Mouse (Mus musculus) heart, embryonic 11.5 days (tissue): ENCODE results near the gene Hivep3. TPM values are rescaled to one million over a fixed set of nuclear protein-coding genes. Genes with fewer than 3 reads are reported as not detected.

ENCODE experiments used
- ATAC-seq: fragments of 200-750 bp; cut with Nextera tagmentation; replicated peaks from 2 replicates; pipeline ENCODE4 v1.8.0; 2017; ENCODE audit warnings: moderate library complexity; ENCODE audit not compliant: insufficient number of reproducible peaks, low FRiP score, low TSS enrichment
- H3K27ac ChIP-seq: fragments of 300-500 bp; sonication (generic); 2 replicates; pipeline ENCODE4 v1.5.1; 2014; ENCODE audit warnings: mild to moderate bottlenecking, low read depth, low read length
- H3K27me3 ChIP-seq: fragments of 300-500 bp; sonication (generic); 2 replicates; pipeline ENCODE4 v1.6.1; 2014; ENCODE audit warnings: mild to moderate bottlenecking, low read length, mixed read lengths; ENCODE audit not compliant: control insufficient read depth, insufficient read depth
- H3K36me3 ChIP-seq: fragments of 300-500 bp; sonication (generic); 2 replicates; pipeline ENCODE4 v1.6.1; 2014; ENCODE audit warnings: mild to moderate bottlenecking, low read length, moderate library complexity, mixed read lengths; ENCODE audit not compliant: control insufficient read depth, insufficient read depth
- H3K4me1 ChIP-seq: fragments of 300-500 bp; sonication (generic); 2 replicates; pipeline ENCODE4 v1.6.1; 2014; ENCODE audit warnings: low read length; ENCODE audit not compliant: control insufficient read depth, insufficient read depth
- H3K4me2 ChIP-seq: fragments of 300-500 bp; sonication (generic); 2 replicates; pipeline ENCODE4 v1.6.1; 2014; ENCODE audit warnings: mild to moderate bottlenecking, moderate library complexity
- H3K4me3 ChIP-seq: fragments of 300-500 bp; sonication (generic); 2 replicates; pipeline ENCODE4 v1.5.1; 2014; ENCODE audit warnings: low read depth, low read length
- H3K9ac ChIP-seq: fragments of 300-500 bp; sonication (generic); 2 replicates; pipeline ENCODE4 v1.6.1; 2014; ENCODE audit warnings: mild to moderate bottlenecking, low read depth, low read length, moderate library complexity
- H3K9me3 ChIP-seq: fragments of 300-500 bp; sonication (generic); replicated peaks from 2 replicates; pipeline ENCODE4 v1.6.1; 2016; ENCODE audit warnings: low read length; ENCODE audit not compliant: control insufficient read depth
- WGBS: fragments of 180-500 bp; shearing (Covaris S2); extraction: QIAGEN DNeasy Blood & Tissue Kit; methylation state at CpG from one replicate; pipeline ENCODE4 v1.1.7; 2014; ENCODE audit not compliant: insufficient replicate concordance; 5-methylcytosine and 5-hydroxymethylcytosine counted together
- polyA plus RNA-seq: library from polyadenylated mRNA; unstranded; fragments of >200 nt; fragmentation: Nextera tagmentation; extraction: Ambion mirVana; gene quantifications from 2 replicates; pipeline ENCODE4 v1.2.1, GENCODE M21; 2014

The Hivep3 gene
- polyA plus RNA-seq, 1 experiment from 2014 or later, result 4.8 TPM

DNA sequence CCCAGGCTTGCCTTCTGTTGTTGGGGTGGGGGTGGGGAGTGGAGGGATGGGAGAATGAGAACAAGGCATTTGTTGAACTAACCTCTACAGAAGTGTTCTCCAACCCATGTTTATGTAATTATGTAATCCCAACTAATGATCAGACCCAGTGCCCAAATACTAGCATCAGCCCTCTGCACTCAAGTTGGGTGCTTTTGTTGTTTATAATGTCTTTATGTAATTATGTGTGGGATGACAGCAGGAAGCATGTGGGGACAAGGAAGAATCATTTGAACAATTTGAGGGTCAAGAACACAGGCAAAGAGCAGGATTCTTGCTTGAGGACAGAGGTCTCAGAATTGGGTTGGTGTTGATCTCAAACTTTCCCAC, 82.2 kb downstream of the Hivep3 start:
- no peak overlapping the region for H3K4me3 ChIP-seq
- peaks cover 5% of the 10 kb centered on the region; the same call in 1 of the 2 replicates for H3K27me3 ChIP-seq
- H3K4me2 ChIP-seq, result peak overlapping the region; percentile 65; the same call in 1 of the 2 replicates
- H3K27ac ChIP-seq, result no peak overlapping the region
- H3K9me3 ChIP-seq, result no peaks in the 10 kb centered on the region
- H3K36me3 ChIP-seq, result no peaks in the 10 kb centered on the region
- peaks cover 22% of the 10 kb centered on the region for H3K4me1 ChIP-seq
- no peak overlapping the region for H3K9ac ChIP-seq
- ATAC-seq, result no peak

DNA sequence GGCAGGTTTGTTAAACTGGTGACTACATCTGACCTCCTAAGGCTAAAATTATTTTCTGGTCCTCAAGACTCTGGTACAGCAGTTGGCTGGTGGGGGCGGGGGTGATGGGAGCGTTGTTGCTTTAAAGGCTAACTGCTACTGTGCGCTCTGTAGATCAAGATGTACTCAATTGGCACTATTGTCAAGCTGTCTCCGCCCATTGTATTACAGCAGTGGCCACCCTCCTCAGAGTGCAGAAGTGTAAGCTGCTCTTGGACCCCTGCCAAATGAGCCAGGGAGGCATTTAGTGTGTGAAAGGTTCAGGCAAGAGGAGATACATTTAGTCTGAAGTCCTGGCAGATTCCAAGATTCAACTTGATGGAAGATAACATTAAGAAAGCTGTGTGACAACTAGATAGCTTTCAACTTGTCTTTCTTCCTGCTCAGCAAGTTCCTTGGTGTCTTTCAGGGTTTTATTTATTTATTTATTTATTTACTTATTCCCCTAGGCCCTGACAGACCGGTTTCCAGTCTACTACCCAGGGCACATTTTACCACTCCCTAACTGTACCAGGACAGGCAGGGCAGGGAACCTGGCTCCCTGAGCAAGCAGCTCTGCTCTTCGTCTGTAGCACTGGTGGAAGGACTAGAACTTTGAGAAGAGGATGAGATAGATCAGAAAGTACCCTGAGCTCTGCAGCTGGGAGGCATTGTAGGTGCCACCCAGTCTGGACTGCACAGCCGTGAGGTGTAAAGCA, 83.2 kb downstream of the Hivep3 start:
- no peak overlapping the region for H3K4me3 ChIP-seq
- peaks cover 22% of the 10 kb centered on the region for H3K4me1 ChIP-seq
- H3K9me3 ChIP-seq, result no peaks in the 10 kb centered on the region
- peak; percentile 48; the same call in 1 of the 2 replicates for ATAC-seq
- H3K4me2 ChIP-seq, result peak overlapping the region; percentile 31
- H3K27me3 ChIP-seq, result peaks cover 5% of the 10 kb centered on the region; the same call in 1 of the 2 replicates
- no peak overlapping the region for H3K27ac ChIP-seq
- no peak overlapping the region for H3K9ac ChIP-seq
- H3K36me3 ChIP-seq, result no peaks in the 10 kb centered on the region
- WGBS, result 43% methylated on average over 7 of the region's 7 CpGs

GRCm38 (mm10) chr4:119825956-119826355, 92.4 kb downstream of the Hivep3 start:
- Histone ChIP-seq H3K27ac (no peak overlapping the region), H3K4me3 (no peak overlapping the region), H3K27me3 (no peaks in the 10 kb centered on the region), H3K4me2 (no peak overlapping the region), H3K4me1 (no peaks in the 10 kb centered on the region), H3K9me3 (no peaks in the 10 kb centered on the region), H3K36me3 (no peaks in the 10 kb centered on the region), H3K9ac (no peak overlapping the region)
- WGBS, result 51% methylated on average over 3 of the region's 3 CpGs
- ATAC-seq, result no peak

DNA sequence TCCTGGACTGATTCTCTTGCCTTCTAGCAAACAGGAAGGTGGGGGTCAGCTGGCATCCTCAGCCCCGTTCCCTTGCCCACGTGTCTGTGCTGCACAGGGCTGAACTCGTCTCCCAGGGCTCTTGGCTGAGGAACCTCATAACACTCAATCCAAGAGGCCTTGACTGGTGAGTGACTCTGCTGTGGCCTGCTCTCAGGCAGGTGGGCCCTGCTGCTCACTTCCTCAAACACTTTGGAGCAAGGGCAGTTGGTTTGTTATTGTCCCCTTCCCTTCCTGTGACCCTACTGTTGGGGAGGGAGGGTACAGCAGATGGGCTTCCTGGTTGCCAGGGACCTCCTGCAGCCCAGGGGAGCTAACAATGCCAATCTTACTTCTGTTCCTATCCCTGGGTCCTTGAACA, 94.8 kb downstream of the Hivep3 start:
- H3K27me3 ChIP-seq, result no peaks in the 10 kb centered on the region
- H3K4me2 ChIP-seq, result no peak overlapping the region
- H3K9me3 ChIP-seq, result no peaks in the 10 kb centered on the region
- no peaks in the 10 kb centered on the region for H3K36me3 ChIP-seq
- ATAC-seq, result no peak
- H3K9ac ChIP-seq, result no peak overlapping the region
- no peak overlapping the region for H3K27ac ChIP-seq
- WGBS, result 56% methylated on average over 3 of the region's 3 CpGs
- H3K4me1 ChIP-seq, result no peaks in the 10 kb centered on the region
- no peak overlapping the region for H3K4me3 ChIP-seq

DNA sequence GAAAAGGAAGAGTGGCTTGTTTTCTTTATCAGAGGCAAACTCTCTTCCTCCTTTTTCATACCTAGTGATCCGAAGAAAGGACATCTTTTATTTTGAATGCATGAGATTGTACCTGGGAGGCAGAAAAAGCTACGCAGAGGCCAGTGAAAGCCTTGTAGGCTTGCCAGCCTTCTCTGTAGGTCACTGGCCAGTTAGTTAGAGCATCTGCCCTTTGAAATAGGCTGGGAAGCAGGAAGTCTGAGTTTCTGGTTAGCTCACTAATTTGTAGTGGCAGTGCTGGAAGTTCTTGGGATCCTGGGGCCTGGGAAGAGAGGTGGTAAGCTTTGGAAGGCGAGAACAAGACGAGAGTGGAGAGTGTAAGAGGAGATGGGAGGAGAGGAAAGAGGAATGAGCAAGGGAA, 95.4 kb downstream of the Hivep3 start:
- no peaks in the 10 kb centered on the region for H3K36me3 ChIP-seq
- no peaks in the 10 kb centered on the region for H3K9me3 ChIP-seq
- H3K9ac ChIP-seq, result no peak overlapping the region
- H3K27ac ChIP-seq, result no peak overlapping the region
- no peak overlapping the region for H3K4me3 ChIP-seq
- ATAC-seq, result no peak
- 73% methylated on average over 4 of the region's 4 CpGs for WGBS
- no peak overlapping the region for H3K4me2 ChIP-seq
- H3K27me3 ChIP-seq, result no peaks in the 10 kb centered on the region
- 0 out of 2 replicates have a peak, but pooled peaks cover 2% of the 10 kb centered on the region for H3K4me1 ChIP-seq

DNA sequence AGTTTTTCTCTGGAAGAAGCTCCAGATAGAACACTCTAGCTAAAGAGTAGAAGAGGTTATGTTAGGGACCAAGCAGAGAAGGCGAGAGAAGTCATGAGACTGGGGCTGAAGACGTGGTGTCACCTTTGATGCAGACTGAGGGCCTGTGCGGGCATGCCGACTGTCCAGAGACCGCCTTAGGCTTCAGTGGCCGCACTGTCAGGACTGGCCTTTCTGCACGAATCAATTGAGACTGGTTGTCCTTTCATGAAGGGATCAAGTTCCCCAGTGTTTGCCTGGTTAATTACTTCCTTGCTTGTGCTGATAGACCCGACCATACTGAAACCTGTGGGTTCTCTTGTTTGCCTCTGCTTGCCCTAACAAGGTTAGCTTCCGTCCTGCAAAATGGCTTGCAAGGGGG, 99.7 kb downstream of the Hivep3 start:
- H3K36me3 ChIP-seq, result no peaks in the 10 kb centered on the region
- no peak overlapping the region for H3K9ac ChIP-seq
- WGBS, result 65% methylated on average over 9 of the region's 9 CpGs
- no peaks in the 10 kb centered on the region for H3K27me3 ChIP-seq
- no peak overlapping the region for H3K4me3 ChIP-seq
- no peak for ATAC-seq
- H3K4me1 ChIP-seq, result peaks cover 10% of the 10 kb centered on the region
- H3K27ac ChIP-seq, result no peak overlapping the region
- no peak overlapping the region for H3K4me2 ChIP-seq
- no peaks in the 10 kb centered on the region for H3K9me3 ChIP-seq

DNA sequence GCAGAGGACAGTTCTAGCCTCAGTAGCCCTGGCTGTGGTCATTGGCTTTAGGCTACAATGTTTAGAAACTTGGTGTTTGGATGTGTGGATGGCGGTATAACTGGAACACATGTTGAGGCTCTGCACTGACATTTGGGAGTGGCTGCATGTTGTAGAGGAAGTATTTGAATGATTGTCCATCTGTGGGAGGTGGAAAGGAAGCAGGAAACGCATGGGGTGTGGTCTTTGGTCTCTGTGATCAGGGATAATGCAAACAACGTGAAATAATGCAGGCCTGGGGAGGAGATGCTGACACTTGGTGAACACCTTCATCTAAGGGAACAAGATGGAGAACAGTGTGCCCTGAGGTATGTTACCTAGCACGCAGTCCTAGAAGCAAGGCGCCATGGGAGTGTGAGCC, 100.3 kb downstream of the Hivep3 start:
- Histone ChIP-seq H3K4me2 (no peak overlapping the region), H3K27me3 (no peaks in the 10 kb centered on the region), H3K9me3 (no peaks in the 10 kb centered on the region), H3K4me1 (peaks cover 10% of the 10 kb centered on the region), H3K9ac (no peak overlapping the region), H3K4me3 (no peak overlapping the region), H3K27ac (no peak overlapping the region), H3K36me3 (no peaks in the 10 kb centered on the region)
- ATAC-seq, result no peak
- 58% methylated on average over 5 of the region's 5 CpGs for WGBS

DNA sequence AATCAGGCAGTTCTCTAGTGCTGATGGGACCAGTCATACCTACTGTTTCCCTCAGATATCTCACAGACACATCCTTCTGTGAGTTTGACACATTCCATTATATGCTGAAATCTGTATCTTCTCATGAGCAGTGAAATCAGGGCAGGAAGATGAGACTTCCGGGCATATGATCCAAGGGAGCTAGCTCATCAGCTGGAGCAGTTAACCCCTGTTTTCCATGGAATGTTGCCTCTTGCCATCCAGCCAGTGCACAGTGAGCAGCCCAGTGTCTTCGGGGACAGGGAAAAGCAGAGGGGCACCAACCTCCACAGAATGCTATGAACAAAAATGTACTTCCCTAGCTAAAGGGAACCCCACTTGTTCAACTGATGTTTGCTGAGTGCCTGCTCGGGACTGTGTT, 102.6 kb downstream of the Hivep3 start:
- no peaks in the 10 kb centered on the region for H3K36me3 ChIP-seq
- H3K27me3 ChIP-seq, result no peaks in the 10 kb centered on the region
- H3K4me1 ChIP-seq, result peaks cover 10% of the 10 kb centered on the region
- H3K9me3 ChIP-seq, result no peaks in the 10 kb centered on the region
- 66% methylated on average over 3 of the region's 3 CpGs for WGBS
- H3K27ac ChIP-seq, result no peak overlapping the region
- H3K4me2 ChIP-seq, result no peak overlapping the region
- no peak overlapping the region for H3K4me3 ChIP-seq
- H3K9ac ChIP-seq, result no peak overlapping the region
- no peak for ATAC-seq

GRCm38 (mm10) chr4:119837505-119838065, 104.0 kb downstream of the Hivep3 start:
- Histone ChIP-seq H3K9me3 (no peaks in the 10 kb centered on the region), H3K9ac (no peak overlapping the region), H3K4me3 (no peak overlapping the region), H3K27me3 (no peaks in the 10 kb centered on the region), H3K4me1 (peaks cover 10% of the 10 kb centered on the region), H3K27ac (no peak overlapping the region), H3K4me2 (no peak overlapping the region), H3K36me3 (no peaks in the 10 kb centered on the region)
- no peak for ATAC-seq
- WGBS, result 63% methylated on average over 1 of the region's 1 CpGs
